ENCODE assay signal across 26 mouse cellular contexts in the genomic region with DNA sequence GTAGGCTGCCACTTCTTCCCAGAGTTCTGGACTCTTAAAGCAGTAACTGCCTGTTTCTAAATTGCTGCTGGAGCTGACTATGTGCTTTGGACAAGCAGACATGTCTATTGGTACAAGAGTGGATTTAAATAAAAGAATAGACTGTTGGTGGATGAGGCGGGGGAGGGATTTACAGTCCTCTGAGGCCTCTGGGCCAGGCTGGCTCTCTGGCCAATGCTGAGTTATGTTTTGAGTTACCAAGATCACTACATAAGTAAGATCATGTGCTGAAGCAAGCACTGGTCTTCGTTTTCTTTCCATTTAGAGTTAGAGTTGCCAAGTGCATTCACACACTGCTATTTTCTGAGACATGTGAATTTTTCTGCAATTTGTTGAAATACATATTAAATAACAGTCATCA.
A peak's percentile ranks its signal among the peaks of the same experiment; 100 is the strongest.
DNase-seq lines count a peak whose midpoint lies in the region; ATAC-seq and TF ChIP-seq lines count a peak whose summit lies in the region.
"Had no signal": no experiment of that assay in that cellular context is flagged by ENCODE, and none has a peak within 500 bp of the region (broad histone marks: within the 10 kb centered on the region; RNA-seq: fewer than 3 reads in every experiment).

No protein-coding gene starts in this region.

- no peaks in the 10 kb centered on the region for H3K27me3 ChIP-seq in embryonic facial prominence, embryonic 10.5 days (replicated peaks; ENCODE audit: low read depth, poor library complexity, severe bottlenecking)
- H3K27me3 ChIP-seq in embryonic facial prominence, embryonic 14.5 days (replicated peaks; ENCODE audit: control insufficient read depth, insufficient read depth, low read length), result no peaks in the 10 kb centered on the region
- no peaks in the 10 kb centered on the region for H3K27me3 ChIP-seq in limb, embryonic 11.5 days (ENCODE audit: control insufficient read depth, insufficient read depth, low read length)
- no peaks in the 10 kb centered on the region for H3K27me3 ChIP-seq in limb, embryonic 14.5 days (ENCODE audit: control insufficient read depth, insufficient read depth, low read length)
- H3K27me3 ChIP-seq in hindbrain, postnatal 0 days (ENCODE audit: insufficient read depth, low read length), result no peaks in the 10 kb centered on the region
- H3K27me3 ChIP-seq: embryonic facial prominence, embryonic 13.5 days; forebrain, embryonic 13.5 days; heart, embryonic 12.5 days; heart, embryonic 15.5 days; hindbrain, embryonic 15.5 days; intestine, embryonic 15.5 days had no signal

- no peak overlapping the region for H3K4me3 ChIP-seq in embryonic facial prominence, embryonic 10.5 days
- no peak overlapping the region for H3K4me3 ChIP-seq in embryonic facial prominence, embryonic 14.5 days (ENCODE audit: low read depth, low read length)
- H3K4me3 ChIP-seq in limb, embryonic 11.5 days (ENCODE audit: low read depth, low read length), result no peak overlapping the region
- no peak overlapping the region for H3K4me3 ChIP-seq in limb, embryonic 14.5 days (replicated peaks; ENCODE audit: low read length)
- no peak overlapping the region for H3K4me3 ChIP-seq in hindbrain, postnatal 0 days (ENCODE audit: low read length)
- H3K4me3 ChIP-seq: embryonic facial prominence, embryonic 13.5 days; forebrain, embryonic 13.5 days; heart, embryonic 12.5 days; heart, embryonic 15.5 days; hindbrain, embryonic 15.5 days; intestine, embryonic 15.5 days had no signal

- intact Hi-C loops in heart, postnatal 10 days (cut with DNase I), result no loop called here

- no peak overlapping the region for H3K4me2 ChIP-seq in embryonic facial prominence, embryonic 14.5 days (ENCODE audit: low read depth, low read length)
- H3K4me2 ChIP-seq in limb, embryonic 11.5 days (ENCODE audit: low read depth, severe bottlenecking), result no peak overlapping the region
- no peak overlapping the region for H3K4me2 ChIP-seq in limb, embryonic 14.5 days (replicated peaks; ENCODE audit: low read depth, low read length, severe bottlenecking)
- H3K4me2 ChIP-seq in hindbrain, postnatal 0 days (ENCODE audit: low read depth, low read length), result no peak overlapping the region
- H3K4me2 ChIP-seq: embryonic facial prominence, embryonic 13.5 days; forebrain, embryonic 13.5 days; heart, embryonic 12.5 days; heart, embryonic 15.5 days; hindbrain, embryonic 15.5 days; intestine, embryonic 15.5 days had no signal

- no peaks in the 10 kb centered on the region for H3K36me3 ChIP-seq in embryonic facial prominence, embryonic 10.5 days (replicated peaks)
- H3K36me3 ChIP-seq in embryonic facial prominence, embryonic 14.5 days (ENCODE audit: control insufficient read depth, insufficient read depth, low read length), result no peaks in the 10 kb centered on the region
- no peaks in the 10 kb centered on the region for H3K36me3 ChIP-seq in limb, embryonic 11.5 days (ENCODE audit: control insufficient read depth, insufficient read depth, low read length)
- no peaks in the 10 kb centered on the region for H3K36me3 ChIP-seq in limb, embryonic 14.5 days (ENCODE audit: control insufficient read depth, insufficient read depth, low read length)
- no peaks in the 10 kb centered on the region for H3K36me3 ChIP-seq in hindbrain, postnatal 0 days (ENCODE audit: insufficient read depth, low read length)
- H3K36me3 ChIP-seq: embryonic facial prominence, embryonic 13.5 days; heart, embryonic 12.5 days; heart, embryonic 15.5 days; hindbrain, embryonic 15.5 days; intestine, embryonic 15.5 days had no signal

- WGBS in embryonic facial prominence, embryonic 10.5 days, result 67% methylated on average over 2 of the region's 2 CpGs
- 48% methylated on average over 2 of the region's 2 CpGs for WGBS in embryonic facial prominence, embryonic 14.5 days
- WGBS in limb, embryonic 11.5 days, result 58% methylated on average over 2 of the region's 2 CpGs
- WGBS in limb, embryonic 14.5 days, result 35% methylated on average over 2 of the region's 2 CpGs
- 82% methylated on average over 2 of the region's 2 CpGs for WGBS in hindbrain, postnatal 0 days

- H3K9ac ChIP-seq in embryonic facial prominence, embryonic 14.5 days (ENCODE audit: low read depth, low read length), result no peak overlapping the region
- H3K9ac ChIP-seq in limb, embryonic 11.5 days (ENCODE audit: low read length), result no peak overlapping the region
- H3K9ac ChIP-seq in limb, embryonic 14.5 days (ENCODE audit: low read depth, low read length, severe bottlenecking), result no peak overlapping the region
- H3K9ac ChIP-seq in hindbrain, postnatal 0 days (replicated peaks; ENCODE audit: low read length), result no peak overlapping the region
- H3K9ac ChIP-seq: embryonic facial prominence, embryonic 13.5 days; forebrain, embryonic 13.5 days; heart, embryonic 12.5 days; heart, embryonic 15.5 days; hindbrain, embryonic 15.5 days; intestine, embryonic 15.5 days had no signal

- TF ChIP-seq POLR2A in limb, embryonic 14.5 days (IDR thresholded peaks at IDR 0.05; ENCODE audit: borderline replicate concordance, extremely low read depth, insufficient read depth, insufficient read length), result no peak

- no peak for ATAC-seq in embryonic facial prominence, embryonic 14.5 days (ENCODE audit: low read depth)
- no peak for ATAC-seq in limb, embryonic 11.5 days (ENCODE audit: insufficient number of reproducible peaks, low FRiP score, low TSS enrichment, low read depth)
- peak; percentile 37; the same call in 1 of the 2 replicates for ATAC-seq in limb, embryonic 14.5 days (ENCODE audit: low FRiP score, low read depth)
- ATAC-seq in hindbrain, postnatal 0 days, result no peak
- ATAC-seq: activated CD4-positive, CD25-positive, alpha-beta regulatory T cell, adult 4 months; CD4-positive, CD25-positive, alpha-beta regulatory T cell, adult 4 months; forebrain, embryonic 16.5 days; intestine, embryonic 15.5 days had no signal

- no peaks in the 10 kb centered on the region for H3K9me3 ChIP-seq in embryonic facial prominence, embryonic 10.5 days
- H3K9me3 ChIP-seq in embryonic facial prominence, embryonic 14.5 days (ENCODE audit: control insufficient read depth, low read length), result no peaks in the 10 kb centered on the region
- H3K9me3 ChIP-seq in limb, embryonic 11.5 days (ENCODE audit: control insufficient read depth, low read length), result no peaks in the 10 kb centered on the region
- no peaks in the 10 kb centered on the region for H3K9me3 ChIP-seq in limb, embryonic 14.5 days (ENCODE audit: control insufficient read depth, low read length)
- no peaks in the 10 kb centered on the region for H3K9me3 ChIP-seq in hindbrain, postnatal 0 days (ENCODE audit: low read length)
- H3K9me3 ChIP-seq: embryonic facial prominence, embryonic 13.5 days; forebrain, embryonic 13.5 days; heart, embryonic 15.5 days; hindbrain, embryonic 15.5 days; intestine, embryonic 15.5 days had no signal

- DNase-seq in embryonic facial prominence, embryonic 10.5 days (ENCODE audit: low spot score), result no peak
- DNase-seq in embryonic facial prominence, embryonic 14.5 days (ENCODE audit: low spot score), result peak; percentile 56
- no peak for DNase-seq in limb, embryonic 11.5 days (ENCODE audit: low spot score)
- peak; percentile 52 for DNase-seq in limb, embryonic 14.5 days (ENCODE audit: low spot score)
- no peak for DNase-seq in ovary, postnatal 10 days (ENCODE audit: low spot score)
- DNase-seq in heart, postnatal 10 days, result no peak
- DNase-seq in hindbrain, postnatal 0 days (ENCODE audit: low spot score), result no peak
- DNase-seq: adrenal gland, postnatal 10 days; adrenal gland, postnatal 36 days; cerebellum, adult 18-20 months; cerebellum, adult 9-10 months; cerebellum, postnatal 14 days; gastrocnemius, postnatal 25 days; heart, adult 18-20 months; heart, postnatal 14 days; heart, postnatal 4 days; kidney, adult 11 months had no signal

- TF ChIP-seq CTCF in hindbrain, postnatal 0 days (IDR thresholded peaks at IDR 0.05; ENCODE audit: low read depth), result no peak

- H3K27ac ChIP-seq in embryonic facial prominence, embryonic 10.5 days (replicated peaks), result 0 out of 2 replicates have a peak overlapping the region, but pooled peaks have one; percentile 26
- peak overlapping the region; percentile 44; the same call in 1 of the 2 replicates for H3K27ac ChIP-seq in embryonic facial prominence, embryonic 14.5 days (replicated peaks; ENCODE audit: low read depth, low read length)
- 0 out of 2 replicates have a peak overlapping the region, but pooled peaks have one; percentile 36 for H3K27ac ChIP-seq in limb, embryonic 11.5 days (replicated peaks; ENCODE audit: low read depth, low read length)
- H3K27ac ChIP-seq in limb, embryonic 14.5 days (replicated peaks; ENCODE audit: low read depth, low read length), result peak overlapping the region; percentile 38; the same call in 1 of the 2 replicates
- H3K27ac ChIP-seq in hindbrain, postnatal 0 days, result no peak overlapping the region
- H3K27ac ChIP-seq: embryonic facial prominence, embryonic 13.5 days; forebrain, embryonic 13.5 days; heart, embryonic 15.5 days; hindbrain, embryonic 15.5 days; intestine, embryonic 15.5 days had no signal

- H3K4me1 ChIP-seq in embryonic facial prominence, embryonic 10.5 days, result peaks cover 16% of the 10 kb centered on the region
- H3K4me1 ChIP-seq in embryonic facial prominence, embryonic 14.5 days (ENCODE audit: control insufficient read depth, insufficient read depth, low read length), result no peaks in the 10 kb centered on the region
- H3K4me1 ChIP-seq in limb, embryonic 11.5 days (ENCODE audit: control insufficient read depth, insufficient read depth, low read length), result 0 out of 2 replicates have a peak, but pooled peaks cover 3% of the 10 kb centered on the region
- H3K4me1 ChIP-seq in limb, embryonic 14.5 days (ENCODE audit: control insufficient read depth, insufficient read depth, low read length), result peaks cover 10% of the 10 kb centered on the region; the same call in 1 of the 2 replicates
- no peaks in the 10 kb centered on the region for H3K4me1 ChIP-seq in hindbrain, postnatal 0 days (ENCODE audit: insufficient read depth, low read length)
- H3K4me1 ChIP-seq: forebrain, embryonic 13.5 days; heart, embryonic 15.5 days; hindbrain, embryonic 15.5 days; intestine, embryonic 15.5 days had no signal

Comparison
In these comparisons a context has a peak if more than half of its experiments do, and no peak if none do; other contexts are left out.
1. DNase-seq: peak in embryonic facial prominence, embryonic 14.5 days (single experiment) and limb, embryonic 14.5 days (single experiment); none in embryonic facial prominence, embryonic 10.5 days (single experiment), limb, embryonic 11.5 days (single experiment), ovary, postnatal 10 days (single experiment), heart, postnatal 10 days (0 of 2) and hindbrain, postnatal 0 days (single experiment).